Mouse (Mus musculus) kidney, adult 2 months (tissue): ENCODE measurements around the gene Sox9.

Experiments used
- CTCF ChIP-seq: fragments of 200-500 bp; conservative IDR thresholded peaks from 2 replicates; pipeline ENCODE4 v1.5.1; 2011; ENCODE audit warnings: low read depth, mild to moderate bottlenecking, control low read depth, low read length, moderate library complexity, mixed read lengths; ENCODE audit not compliant: insufficient read depth, insufficient read length
- POLR2A ChIP-seq: fragments of 200-500 bp; IDR thresholded peaks from one replicate; pipeline ENCODE4 v1.6.1; 2011; ENCODE audit warnings: low read depth, low read length, control low read depth

GRCm38 (mm10) chr11:112828553-112829287 lies 46.7 kb downstream of the Sox9 start:
- no peak for TF ChIP-seq CTCF
- no peak for TF ChIP-seq POLR2A
